Mouse (Mus musculus) small intestine, adult 2 months (tissue): ENCODE data around the gene Mt3.

Experiments used
- CTCF ChIP-seq: fragments of 200-500 bp; IDR thresholded peaks from 2 replicates; pipeline ENCODE4 v1.5.1; 2012; ENCODE audit warnings: low read depth, mild to moderate bottlenecking, control low read depth, inconsistent platforms, low read length, moderate library complexity, mixed read lengths; ENCODE audit not compliant: insufficient replicate concordance, insufficient read length; ENCODE audit errors: extremely low read depth
- POLR2A ChIP-seq: fragments of 200-500 bp; IDR thresholded peaks from 2 replicates; pipeline ENCODE4 v1.6.1; 2012; ENCODE audit warnings: low read depth, mild to moderate bottlenecking, control low read depth, inconsistent platforms, low read length, moderate library complexity

DNA sequence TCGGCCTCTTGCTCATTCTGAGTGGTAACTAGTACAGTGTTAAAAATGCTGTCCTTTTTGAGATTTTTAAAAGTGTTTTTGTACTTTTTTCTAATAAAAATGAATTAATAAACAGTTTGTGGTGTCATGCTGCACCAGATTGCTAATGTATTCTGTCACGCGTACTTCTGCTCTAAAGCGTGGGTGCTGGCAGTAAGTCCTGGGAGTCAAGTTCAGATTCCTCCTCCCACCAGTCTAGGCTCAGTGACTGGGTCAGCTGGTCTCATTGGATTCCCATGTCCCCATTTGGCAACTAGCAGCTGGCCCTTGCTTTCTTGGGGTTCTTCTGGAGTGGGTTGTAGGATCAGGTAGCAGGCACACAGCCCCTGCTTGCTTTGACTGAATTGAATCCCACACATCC, 22.3 kb upstream of the Mt3 start:
- TF ChIP-seq CTCF: no peak
- TF ChIP-seq POLR2A: no peak
